Mouse (Mus musculus): ENCODE measurements around the gene Adarb1.

DNA sequence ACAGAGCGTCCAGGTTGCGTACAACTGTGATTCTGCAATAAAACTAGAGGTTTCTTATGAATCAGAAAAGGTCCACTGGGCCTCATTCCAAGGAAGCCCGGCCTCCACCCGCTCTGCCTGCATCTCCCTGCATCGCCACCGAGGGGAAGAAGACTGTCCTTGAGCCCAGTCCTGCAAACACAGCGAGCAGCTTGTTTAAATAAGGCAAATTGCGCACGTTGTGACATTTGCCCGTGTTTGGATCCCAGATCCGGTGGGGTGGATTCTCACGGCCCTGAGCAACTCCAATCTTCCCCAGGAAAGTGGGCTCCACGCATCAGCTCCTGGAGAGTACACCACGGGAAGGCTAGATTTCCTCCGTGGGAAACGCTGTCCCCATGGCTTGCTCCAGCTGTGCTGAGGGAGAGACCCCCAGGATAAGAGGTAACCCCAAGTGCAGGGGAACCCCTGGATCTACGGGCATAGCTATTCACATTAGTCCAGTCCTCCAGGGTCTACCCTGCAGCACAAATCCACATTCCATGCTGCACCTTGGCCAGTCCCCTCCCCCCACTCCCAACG, 166.8 kb downstream of the Adarb1 start:
- TF ChIP-seq CTCF (IDR thresholded peaks at IDR 0.05) (peak; percentile 49), POLR2A (IDR thresholded peaks at IDR 0.05; ENCODE audit: insufficient read depth, low read depth, low read length) (no peak), EP300 (IDR thresholded peaks at IDR 0.05; ENCODE audit: insufficient read depth, low read depth, low read length) (no peak)

All from heart, adult 2 months (tissue).